In the genomic region with DNA sequence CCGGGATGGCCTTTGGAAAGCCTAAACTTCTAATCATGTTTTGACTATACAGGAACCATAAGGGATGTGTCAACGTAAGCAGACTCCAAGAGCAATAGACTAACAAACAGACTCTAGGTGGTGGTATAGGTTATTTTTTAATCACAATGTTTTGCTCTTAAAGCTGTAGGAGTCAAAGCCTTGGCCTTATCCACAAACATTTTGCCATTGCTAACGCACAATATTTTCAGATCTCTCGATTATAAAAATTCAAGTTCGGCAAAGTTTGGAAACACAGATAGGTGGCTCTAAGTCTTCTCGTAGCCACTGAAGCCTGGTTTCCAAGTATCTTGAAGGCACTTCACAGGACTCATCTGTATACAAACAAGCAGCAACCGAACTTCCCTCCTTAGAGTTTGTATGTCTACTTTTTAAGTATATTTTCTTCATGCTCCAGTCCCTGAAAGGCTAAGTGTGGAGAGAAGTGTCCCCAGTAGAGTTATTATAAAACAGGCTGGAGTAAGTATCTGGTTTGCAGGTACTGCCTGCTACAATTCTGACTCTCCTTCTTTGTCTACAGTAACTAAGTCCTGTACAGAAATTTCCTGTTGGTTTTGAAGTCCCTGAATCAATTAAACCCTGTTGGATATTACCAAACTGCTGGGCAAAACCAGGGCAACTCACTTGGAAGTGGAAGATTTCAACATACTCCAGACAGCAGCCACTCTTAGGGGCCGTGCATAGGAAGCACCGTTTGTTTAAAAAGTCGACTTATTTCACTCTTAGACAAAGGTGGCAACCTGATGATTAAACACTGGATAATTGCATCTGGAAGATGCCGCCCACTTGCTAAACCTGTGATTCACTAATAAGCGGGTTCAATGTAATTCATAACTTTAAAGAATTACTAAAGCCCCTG, we compare ENCODE assay signal across 8 mouse cellular contexts. TPM values are rescaled to one million over a fixed set of nuclear protein-coding genes. Genes with fewer than 3 reads are reported as not detected.
A peak's percentile ranks its signal among the peaks of the same experiment; 100 is the strongest.
DNase-seq lines count a peak whose midpoint lies in the region; ATAC-seq lines count a peak whose summit lies in the region.

No protein-coding gene starts in this region.

- peak overlapping the region; percentile 70 for H3K4me2 ChIP-seq in lung, embryonic 15.5 days
- H3K4me2 ChIP-seq in hindbrain, embryonic 15.5 days, result peak overlapping the region; percentile 66
- peak overlapping the region; percentile 66 for H3K4me2 ChIP-seq in midbrain, embryonic 14.5 days (ENCODE audit: low read length)

- peak overlapping the region; percentile 93 for H3K9ac ChIP-seq in lung, embryonic 15.5 days
- peak overlapping the region; percentile 85; the same call in 1 of the 2 replicates for H3K9ac ChIP-seq in hindbrain, embryonic 15.5 days
- peak overlapping the region; percentile 83; the same call in 1 of the 2 replicates for H3K9ac ChIP-seq in midbrain, embryonic 14.5 days (replicated peaks; ENCODE audit: low read length)

- H3K4me1 ChIP-seq in lung, embryonic 15.5 days, result peaks cover 45% of the 10 kb centered on the region
- peaks cover 32% of the 10 kb centered on the region for H3K4me1 ChIP-seq in hindbrain, embryonic 15.5 days (replicated peaks)
- H3K4me1 ChIP-seq in midbrain, embryonic 14.5 days (ENCODE audit: control insufficient read depth, insufficient read depth, low read length), result peaks cover 17% of the 10 kb centered on the region

- H3K27ac ChIP-seq in lung, embryonic 15.5 days, result no peak overlapping the region
- H3K27ac ChIP-seq in hindbrain, embryonic 15.5 days (replicated peaks), result no peak overlapping the region
- H3K27ac ChIP-seq in midbrain, embryonic 14.5 days (replicated peaks; ENCODE audit: low read depth, low read length), result no peak overlapping the region

- no peak for DNase-seq in lung, postnatal 14 days
- DNase-seq in midbrain, embryonic 14.5 days, result peak; percentile 57
- no peak for DNase-seq in urinary bladder, postnatal 10 days (ENCODE audit: low spot score)
- DNase-seq in cerebellum, postnatal 14 days, result no peak
- no peak for DNase-seq in MN1 (ENCODE audit: low spot score)

- WGBS in lung, embryonic 15.5 days, result 8% methylated on average over 12 of the region's 12 CpGs
- WGBS in hindbrain, embryonic 15.5 days, result 30% methylated on average over 12 of the region's 12 CpGs
- 33% methylated on average over 12 of the region's 12 CpGs for WGBS in midbrain, embryonic 14.5 days

- peak overlapping the region; percentile 88 for H3K4me3 ChIP-seq in lung, embryonic 15.5 days
- H3K4me3 ChIP-seq in hindbrain, embryonic 15.5 days, result peak overlapping the region; percentile 78
- peak overlapping the region; percentile 73 for H3K4me3 ChIP-seq in midbrain, embryonic 14.5 days (replicated peaks; ENCODE audit: low read depth, low read length)

- no peaks in the 10 kb centered on the region for H3K9me3 ChIP-seq in lung, embryonic 15.5 days
- H3K9me3 ChIP-seq in hindbrain, embryonic 15.5 days, result no peaks in the 10 kb centered on the region
- no peaks in the 10 kb centered on the region for H3K9me3 ChIP-seq in midbrain, embryonic 14.5 days (ENCODE audit: control insufficient read depth, low read length)

- H3K36me3 ChIP-seq in lung, embryonic 15.5 days, result no peaks in the 10 kb centered on the region
- no peaks in the 10 kb centered on the region for H3K36me3 ChIP-seq in hindbrain, embryonic 15.5 days
- H3K36me3 ChIP-seq in midbrain, embryonic 14.5 days (ENCODE audit: control insufficient read depth, insufficient read depth, low read length), result no peaks in the 10 kb centered on the region

- no peak for ATAC-seq in lung, embryonic 15.5 days (ENCODE audit: borderline replicate concordance, extremely low read depth, low FRiP score, low TSS enrichment)
- peak; percentile 24 for ATAC-seq in common myeloid progenitor, adult 5-6 weeks (replicated peaks; ENCODE audit: low read depth, poor library complexity, severe bottlenecking)
- ATAC-seq in hindbrain, embryonic 15.5 days (ENCODE audit: low FRiP score, low read depth), result no peak
- ATAC-seq in midbrain, embryonic 14.5 days (ENCODE audit: low FRiP score, low TSS enrichment), result no peak

- H3K27me3 ChIP-seq in lung, embryonic 15.5 days, result no peaks in the 10 kb centered on the region
- H3K27me3 ChIP-seq in hindbrain, embryonic 15.5 days, result no peaks in the 10 kb centered on the region
- H3K27me3 ChIP-seq in midbrain, embryonic 14.5 days (ENCODE audit: control insufficient read depth, insufficient read depth, low read length), result no peaks in the 10 kb centered on the region

RNA-seq across cellular contexts. Expression of a gene that starts 2.7 kb away (rescaled TPM):
- polyA plus RNA-seq in lung, embryonic 15.5 days (2015; fragmentation: Nextera tagmentation; extraction: Ambion mirVana), result 44.5 and 47.0 TPM in 2 replicates
- total RNA-seq in common myeloid progenitor, adult 5-6 weeks (2017), result 46.7 and 48.3 TPM in 2 replicates
- 32.5 and 33.0 TPM in 2 replicates for polyA plus RNA-seq in hindbrain, embryonic 15.5 days (2015; fragmentation: Nextera tagmentation; extraction: Ambion mirVana)
- polyA plus RNA-seq in midbrain, embryonic 14.5 days (2014; fragmentation: Nextera tagmentation; extraction: Ambion mirVana), result 28.9 and 34.7 TPM in 2 replicates
